Mouse (Mus musculus) central nervous system, embryonic 14 days (tissue): Measurements from ENCODE around the gene Olfr1500. TPM values are rescaled to one million over a fixed set of nuclear protein-coding genes. Genes with fewer than 3 reads are reported as not detected.

ENCODE experiments used
- polyA plus RNA-seq: library from polyadenylated mRNA; depleted of rRNA; stranded (reverse); fragments of >200 nt; gene quantifications from 2 replicates; pipeline ENCODE4 v1.2.3, GENCODE M21; 2012; rRNA removed

Olfr1500 gene
- not detected in 2 replicates for polyA plus RNA-seq

GRCm38 (mm10) chr19:13830388-13830787, at the start of gene Olfr1500:
Gene Olfr1500 (minus strand): TSS chr19:13830488.

DNA sequence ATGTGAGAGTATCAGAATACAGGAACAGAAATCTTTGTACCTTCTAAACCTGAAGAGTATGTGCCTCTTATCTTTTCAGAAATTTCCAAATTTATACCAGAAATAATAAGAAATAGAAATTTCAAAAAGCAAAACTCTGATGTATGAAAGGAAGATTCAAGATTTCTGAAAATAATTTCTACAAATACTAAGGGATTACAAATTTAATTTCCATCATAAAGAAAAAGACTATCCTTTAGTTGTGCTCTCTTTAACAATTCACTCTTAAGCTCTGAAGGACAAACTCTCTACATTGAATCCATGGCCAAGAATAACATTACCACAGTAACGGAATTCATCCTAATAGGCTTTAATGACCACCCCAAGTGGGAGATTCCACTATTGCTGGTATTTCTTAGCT, 31.2 kb upstream of the Olfr1500 start, which contains the start of gene Olfr1502:
Olfr1502 (plus strand) TSS at position 301 of the 400 bp plus-strand sequence.

GRCm38 (mm10) chr19:13850592-13850991, 20.3 kb upstream of the Olfr1500 start, which contains the start of gene Olfr1501:
Gene Olfr1501 (minus strand): TSS chr19:13850692.

DNA sequence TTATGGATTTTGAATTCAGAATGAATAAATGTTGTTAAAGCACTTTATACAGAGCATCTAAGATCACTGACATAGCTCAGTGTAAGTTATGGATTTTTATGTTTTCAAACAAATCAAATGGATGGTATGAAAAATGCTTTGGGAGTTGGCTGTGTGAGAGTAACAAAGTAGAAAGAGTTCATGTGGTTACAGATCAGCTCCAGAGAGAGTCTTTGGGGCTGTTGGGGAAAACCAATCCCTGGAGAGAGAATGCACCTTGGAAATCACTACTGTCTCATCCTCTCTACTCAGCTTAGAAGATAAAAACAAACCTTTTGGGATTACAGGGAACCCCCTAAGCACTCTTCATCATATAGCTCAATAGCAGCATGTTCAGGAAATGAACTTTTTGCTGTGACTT, 10.9 kb downstream of the Olfr1500 start, which contains the start of gene Olfr1499:
Olfr1499 (minus strand) TSS at position 101 of the 400 bp plus-strand sequence.

GRCm38 (mm10) chr19:13798102-13798501, 32.2 kb downstream of the Olfr1500 start, which contains the start of gene Olfr1497:
Gene Olfr1497 (minus strand): TSS chr19:13798202.

DNA sequence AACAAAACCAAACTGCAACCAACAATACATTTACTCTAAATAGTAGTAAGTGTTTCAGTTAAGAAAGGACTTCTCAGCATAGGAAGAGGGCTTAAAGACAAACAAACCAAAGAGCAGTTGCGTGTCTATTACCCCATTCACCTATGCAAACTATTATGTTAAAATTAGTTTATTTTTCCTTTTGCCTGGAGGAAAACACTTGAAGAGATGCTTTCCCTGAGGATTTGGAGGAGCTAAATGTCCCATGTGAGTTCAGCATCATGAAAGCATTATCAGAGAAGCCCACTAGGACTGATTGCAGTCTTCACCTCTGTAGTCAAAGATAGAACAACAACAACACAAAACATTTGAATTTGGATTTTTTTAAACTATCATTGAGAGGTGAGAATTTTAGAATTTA, 52.7 kb downstream of the Olfr1500 start, which contains the start of gene Olfr1496:
Olfr1496 (plus strand) TSS at position 301 of the 400 bp plus-strand sequence.

Other genes with a start within 250 kb of the Olfr1500 start
- not detected in 2 replicates for gene Olfr1484, start 247.0 kb downstream of the Olfr1500 start, polyA plus RNA-seq
- not detected in 2 replicates for gene Olfr1487, start 213.1 kb downstream of the Olfr1500 start, polyA plus RNA-seq
- not detected in 2 replicates for gene Olfr1489, start 198.9 kb downstream of the Olfr1500 start, polyA plus RNA-seq
- not detected in 2 replicates for gene Olfr1490, start 179.4 kb downstream of the Olfr1500 start, polyA plus RNA-seq
- not detected in 2 replicates for gene Olfr1491, start 133.2 kb downstream of the Olfr1500 start, polyA plus RNA-seq
- gene Olfr1493-ps1, start 107.2 kb downstream of the Olfr1500 start, polyA plus RNA-seq, result not detected in 2 replicates
- not detected in 2 replicates for gene Olfr1494, start 90.8 kb downstream of the Olfr1500 start, polyA plus RNA-seq
- not detected in 2 replicates for gene Olfr1495, start 65.9 kb downstream of the Olfr1500 start, polyA plus RNA-seq
- gene Olfr1496, start 52.6 kb downstream of the Olfr1500 start, polyA plus RNA-seq, result not detected in 2 replicates
- gene Olfr1497, start 32.3 kb downstream of the Olfr1500 start, polyA plus RNA-seq, result not detected in 2 replicates
- gene Olfr1499, start 11.0 kb downstream of the Olfr1500 start, polyA plus RNA-seq, result not detected in 2 replicates
- not detected in 2 replicates for gene Olfr1501, start 20.2 kb upstream of the Olfr1500 start, polyA plus RNA-seq
- gene Olfr1502, start 31.3 kb upstream of the Olfr1500 start, polyA plus RNA-seq, result not detected in 2 replicates
- not detected in 2 replicates for gene Olfr1504, start 67.4 kb upstream of the Olfr1500 start, polyA plus RNA-seq
- gene Olfr1505, start 83.0 kb upstream of the Olfr1500 start, polyA plus RNA-seq, result not detected in 2 replicates